ENCODE assay signal across 24 mouse cellular contexts in genomic region chr6:34191401-34191800, GRCm38 (mm10).
"Had no signal": no experiment of that assay in that cellular context is flagged by ENCODE, and none has a peak within 500 bp of the region (broad histone marks: within the 10 kb centered on the region; RNA-seq: fewer than 3 reads in every experiment).

No protein-coding gene starts in this region.

- H3K27ac ChIP-seq: embryonic facial prominence, embryonic 10.5 days; embryonic facial prominence, embryonic 12.5 days; embryonic facial prominence, embryonic 13.5 days; embryonic facial prominence, embryonic 15.5 days; forebrain, embryonic 10.5 days; forebrain, embryonic 12.5 days; forebrain, embryonic 13.5 days; forebrain, embryonic 15.5 days; gastrocnemius, adult 2 months; heart, adult 2 months; heart, embryonic 10.5 days had no signal

- H3K9ac ChIP-seq: embryonic facial prominence, embryonic 12.5 days; embryonic facial prominence, embryonic 13.5 days; embryonic facial prominence, embryonic 15.5 days; forebrain, embryonic 12.5 days; forebrain, embryonic 13.5 days; forebrain, embryonic 15.5 days; forebrain, postnatal 0 days; heart, embryonic 12.5 days had no signal

- H3K4me3 ChIP-seq: embryonic facial prominence, embryonic 10.5 days; embryonic facial prominence, embryonic 12.5 days; embryonic facial prominence, embryonic 13.5 days; embryonic facial prominence, embryonic 15.5 days; erythroblast, embryonic 14.5 days; forebrain, embryonic 10.5 days; forebrain, embryonic 12.5 days; forebrain, embryonic 13.5 days; forebrain, embryonic 15.5 days; gastrocnemius, adult 2 months; heart, adult 2 months; heart, embryonic 10.5 days; heart, embryonic 12.5 days had no signal

- H3K4me1 ChIP-seq: embryonic facial prominence, embryonic 10.5 days; embryonic facial prominence, embryonic 12.5 days; embryonic facial prominence, embryonic 13.5 days had no signal

- H3K36me3 ChIP-seq: embryonic facial prominence, embryonic 10.5 days; embryonic facial prominence, embryonic 12.5 days; embryonic facial prominence, embryonic 13.5 days; embryonic facial prominence, embryonic 15.5 days; forebrain, embryonic 10.5 days; forebrain, embryonic 12.5 days; forebrain, embryonic 15.5 days; heart, embryonic 10.5 days; heart, embryonic 12.5 days had no signal

- H3K9me3 ChIP-seq: embryonic facial prominence, embryonic 12.5 days; embryonic facial prominence, embryonic 15.5 days; forebrain, embryonic 10.5 days; forebrain, embryonic 12.5 days; forebrain, embryonic 13.5 days; forebrain, embryonic 15.5 days; heart, embryonic 10.5 days; heart, embryonic 12.5 days had no signal

- DNase-seq: cerebellum, postnatal 14 days; cerebellum, postnatal 25 days; cerebellum, postnatal 36 days; embryo, embryonic 11 days; forebrain, postnatal 0 days; gastrocnemius, adult 2 months; gastrocnemius, postnatal 10 days; gastrocnemius, postnatal 14 days; gastrocnemius, postnatal 25 days; gastrocnemius, postnatal 36 days; heart, adult 11 months; heart, adult 18-20 months; heart, adult 2 months had no signal
